Mouse (Mus musculus) urinary bladder, postnatal 10 days (tissue): Measurements from ENCODE around the gene Tmem54.

Experiments used
- DNase-seq: peaks from one replicate; pipeline ENCODE4 v3.0.0; 2022; ENCODE audit warnings: low spot score

Gene Tmem54

GRCm38 (mm10) chr4:129130149-129130548 lies 24.8 kb downstream of the Tmem54 start:
- no peak for DNase-seq

- DNase-seq: no peak
Observed at GRCm38 (mm10) chr4:129130755-129131303, 25.5 kb downstream of the Tmem54 start.

- DNase-seq: peak; percentile 47
Observed at GRCm38 (mm10) chr4:129134799-129135585, 29.6 kb downstream of the Tmem54 start.

GRCm38 (mm10) chr4:129135637-129136036 lies 30.3 kb downstream of the Tmem54 start:
- no peak for DNase-seq

- DNase-seq: no peak
Observed at GRCm38 (mm10) chr4:129136189-129136578, 30.8 kb downstream of the Tmem54 start.

- no peak for DNase-seq
Observed at GRCm38 (mm10) chr4:129136579-129137391, 31.4 kb downstream of the Tmem54 start, which contains the start of gene Fndc5. TSS of gene Fndc5 (plus strand) at chr4:129136999.

- DNase-seq: no peak
Observed at GRCm38 (mm10) chr4:129137392-129138321, 32.3 kb downstream of the Tmem54 start.

GRCm38 (mm10) chr4:129139642-129140041 lies 34.3 kb downstream of the Tmem54 start:
- DNase-seq: no peak

GRCm38 (mm10) chr4:129140808-129141207 lies 35.5 kb downstream of the Tmem54 start:
- DNase-seq: no peak

GRCm38 (mm10) chr4:129141560-129142438 lies 36.5 kb downstream of the Tmem54 start:
- DNase-seq: no peak

- DNase-seq: no peak
Observed at GRCm38 (mm10) chr4:129142439-129143045, 37.2 kb downstream of the Tmem54 start.

GRCm38 (mm10) chr4:129143509-129143908 lies 38.2 kb downstream of the Tmem54 start:
- DNase-seq: no peak

- no peak for DNase-seq
Observed at GRCm38 (mm10) chr4:129144401-129145367, 39.3 kb downstream of the Tmem54 start.

GRCm38 (mm10) chr4:129145411-129145810 lies 40.1 kb downstream of the Tmem54 start:
- no peak for DNase-seq

GRCm38 (mm10) chr4:129145943-129146342 lies 40.6 kb downstream of the Tmem54 start:
- no peak for DNase-seq

GRCm38 (mm10) chr4:129146392-129146791 lies 41.0 kb downstream of the Tmem54 start:
- DNase-seq: no peak

GRCm38 (mm10) chr4:129147552-129148103 lies 42.3 kb downstream of the Tmem54 start:
- no peak for DNase-seq

GRCm38 (mm10) chr4:129149321-129149720 lies 44.0 kb downstream of the Tmem54 start:
- no peak for DNase-seq
